Mouse (Mus musculus): ENCODE data around the gene Adrm1. TPM values are rescaled to one million over a fixed set of nuclear protein-coding genes. Genes with fewer than 3 reads are reported as not detected.

Adrm1 gene
- total and polyA plus RNA-seq, 3 experiments, result 287 to 312 TPM; not detected in 1

GRCm38 (mm10) chr2:180205956-180206280 is 34.6 kb downstream of the Adrm1 start:
- Histone ChIP-seq H3K27ac (ENCODE audit: control insufficient read depth, low read depth, low read length) (no peak overlapping the region), H3K9me3 (replicated peaks; ENCODE audit: insufficient read depth, low read length) (no peaks in the 10 kb centered on the region), H3K4me3 (ENCODE audit: control insufficient read depth in 1 of 2, insufficient read depth in 1 of 2, low read depth in 2 of 2, low read length in 2 of 2) (no peak overlapping the region), H3K27me3 (ENCODE audit: control insufficient read depth in 1 of 2, insufficient read depth in 2 of 2, low read length in 2 of 2) (no peaks in the 10 kb centered on the region), H3K36me3 (ENCODE audit: control insufficient read depth in 1 of 2, insufficient read depth in 2 of 2, low read length in 2 of 2) (no peaks in the 10 kb centered on the region), H3K9ac (ENCODE audit: control insufficient read depth, low read depth, low read length, poor library complexity, severe bottlenecking) (no peak overlapping the region), H3K79me2 (ENCODE audit: control insufficient read depth, insufficient read depth, low read length, poor library complexity) (no peaks in the 10 kb centered on the region), H3K4me1 (ENCODE audit: control insufficient read depth in 1 of 2, insufficient read depth in 2 of 2, low read length in 2 of 2) (0 out of 4 replicates have a peak, but pooled peaks cover 0 to 5% of the 10 kb centered on the region in 2 experiments)
- no peak for DNase-seq (ENCODE audit: low read depth, low spot score)
- TF ChIP-seq MAX (IDR thresholded peaks at IDR 0.05; ENCODE audit: low read length), result no peak
- no peak for TF ChIP-seq MAZ (IDR thresholded peaks at IDR 0.05; ENCODE audit: low read depth, low read length)
- TF ChIP-seq USF2 (IDR thresholded peaks at IDR 0.05; ENCODE audit: borderline replicate concordance in 1 of 2, insufficient read depth in 1 of 2, low read depth in 1 of 2, low read length in 2 of 2), result no peak
- no peak for TF ChIP-seq POLR2AphosphoS5 (IDR thresholded peaks at IDR 0.05; ENCODE audit: borderline replicate concordance, low read depth, low read length)

GRCm38 (mm10) chr2:180207840-180208239 is 36.6 kb downstream of the Adrm1 start:
- Histone ChIP-seq H3K4me1 (ENCODE audit: control insufficient read depth in 1 of 2, insufficient read depth in 2 of 2, low read length in 2 of 2) (0 out of 4 replicates have a peak, but pooled peaks cover 0 to 5% of the 10 kb centered on the region in 2 experiments), H3K27ac (ENCODE audit: control insufficient read depth, low read depth, low read length) (no peak overlapping the region), H3K36me3 (ENCODE audit: control insufficient read depth in 1 of 2, insufficient read depth in 2 of 2, low read length in 2 of 2) (no peaks in the 10 kb centered on the region), H3K79me2 (ENCODE audit: control insufficient read depth, insufficient read depth, low read length, poor library complexity) (no peaks in the 10 kb centered on the region), H3K4me3 (ENCODE audit: control insufficient read depth in 1 of 2, insufficient read depth in 1 of 2, low read depth in 2 of 2, low read length in 2 of 2) (no peak overlapping the region), H3K9me3 (replicated peaks; ENCODE audit: insufficient read depth, low read length) (no peaks in the 10 kb centered on the region), H3K27me3 (ENCODE audit: control insufficient read depth in 1 of 2, insufficient read depth in 2 of 2, low read length in 2 of 2) (no peaks in the 10 kb centered on the region), H3K9ac (ENCODE audit: control insufficient read depth, low read depth, low read length, poor library complexity, severe bottlenecking) (no peak overlapping the region)
- TF ChIP-seq CTCF (IDR thresholded peaks at IDR 0.05 in 2 of 3, conservative IDR thresholded peaks at IDR 0.05 in 1 of 3; ENCODE audit: control insufficient read depth in 1 of 3, insufficient read depth in 1 of 3, low read depth in 2 of 3, low read length in 3 of 3, poor library complexity in 1 of 3, severe bottlenecking in 1 of 3), result peak; percentile 66 to 75 (median 66)
- no peak for TF ChIP-seq MYB (IDR thresholded peaks at IDR 0.05; ENCODE audit: low read depth, low read length)
- TF ChIP-seq USF1 (IDR thresholded peaks at IDR 0.05; ENCODE audit: low read depth, low read length), result no peak
- TF ChIP-seq SMC3 (IDR thresholded peaks at IDR 0.05; ENCODE audit: low read depth, low read length), result peak; percentile 39
- peak; percentile 47 for DNase-seq (ENCODE audit: low read depth, low spot score)

- H3K9ac ChIP-seq (ENCODE audit: control insufficient read depth, low read depth, low read length, poor library complexity, severe bottlenecking), result no peak overlapping the region
- no peaks in the 10 kb centered on the region for H3K27me3 ChIP-seq (ENCODE audit: control insufficient read depth in 1 of 2, insufficient read depth in 2 of 2, low read length in 2 of 2)
- TF ChIP-seq CTCF (IDR thresholded peaks at IDR 0.05 in 2 of 3, conservative IDR thresholded peaks at IDR 0.05 in 1 of 3; ENCODE audit: control insufficient read depth in 1 of 3, insufficient read depth in 1 of 3, low read depth in 2 of 3, low read length in 3 of 3, poor library complexity in 1 of 3, severe bottlenecking in 1 of 3) (peak in 2 of 3 experiments; percentile 9 to 40; a peak in 3 of 6 replicates), MAX (IDR thresholded peaks at IDR 0.05; ENCODE audit: low read length) (0 out of 2 replicates have a peak, but pooled peaks have one; percentile 34), JUND (IDR thresholded peaks at IDR 0.05; ENCODE audit: low read depth, low read length) (no peak), ELF1 (IDR thresholded peaks at IDR 0.05; ENCODE audit: low read depth, low read length) (0 out of 2 replicates have a peak, but pooled peaks have one; percentile 17), SMC3 (IDR thresholded peaks at IDR 0.05; ENCODE audit: low read depth, low read length) (peak; percentile 33), RAD21 (IDR thresholded peaks at IDR 0.05; ENCODE audit: low read depth, low read length) (0 out of 2 replicates have a peak, but pooled peaks have one; percentile 2), KAT2A (conservative IDR thresholded peaks at IDR 0.05; ENCODE audit: low read depth, low read length) (no peak), RCOR1 (IDR thresholded peaks at IDR 0.05; ENCODE audit: low read depth, low read length) (no peak), BHLHE40 (IDR thresholded peaks at IDR 0.05; ENCODE audit: borderline replicate concordance, low read depth, low read length) (no peak), TBP (IDR thresholded peaks at IDR 0.05; ENCODE audit: low read depth, low read length) (peak; percentile 73)
- peak; percentile 70 for DNase-seq (ENCODE audit: low read depth, low spot score)
- no peak overlapping the region for H3K27ac ChIP-seq (ENCODE audit: control insufficient read depth, low read depth, low read length)
- H3K36me3 ChIP-seq (ENCODE audit: control insufficient read depth in 1 of 2, insufficient read depth in 2 of 2, low read length in 2 of 2), result no peaks in the 10 kb centered on the region
- H3K4me3 ChIP-seq (ENCODE audit: control insufficient read depth in 1 of 2, insufficient read depth in 1 of 2, low read depth in 2 of 2, low read length in 2 of 2), result no peak overlapping the region
- H3K9me3 ChIP-seq (replicated peaks; ENCODE audit: insufficient read depth, low read length), result no peaks in the 10 kb centered on the region
- 0 out of 4 replicates have a peak, but pooled peaks cover 0 to 5% of the 10 kb centered on the region in 2 experiments for H3K4me1 ChIP-seq (ENCODE audit: control insufficient read depth in 1 of 2, insufficient read depth in 2 of 2, low read length in 2 of 2)
- no peaks in the 10 kb centered on the region for H3K79me2 ChIP-seq (ENCODE audit: control insufficient read depth, insufficient read depth, low read length, poor library complexity)
Observed at GRCm38 (mm10) chr2:180208976-180209375, 37.7 kb downstream of the Adrm1 start.

Data from MEL (cell line).